Mouse (Mus musculus): ENCODE data around the gene C9. TPM values are rescaled to one million over a fixed set of nuclear protein-coding genes. Genes with fewer than 3 reads are reported as not detected.

The C9 gene
- polyA plus RNA-seq, 1 experiment from 2014 or later = not detected

DNA sequence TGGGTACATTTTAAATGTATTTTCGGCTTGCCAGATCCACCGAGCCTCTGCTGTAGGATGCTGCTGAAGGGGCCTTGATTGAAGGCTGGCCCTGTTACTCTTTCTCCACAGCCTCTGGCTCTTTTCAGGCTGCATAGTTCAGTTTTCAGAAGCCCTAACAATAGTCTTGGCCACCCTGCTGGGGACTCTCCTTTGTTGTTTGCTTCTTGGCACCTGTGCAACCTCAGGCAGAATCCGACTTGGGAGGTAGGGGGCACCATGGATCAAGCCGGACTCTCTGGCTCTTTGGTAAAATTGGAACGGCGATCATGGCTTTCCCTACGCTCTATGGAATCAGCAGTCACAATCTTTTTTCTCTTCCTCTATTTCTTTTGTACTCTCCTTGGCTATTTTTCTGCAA is 13.3 kb upstream of the C9 start:
- ATAC-seq = no peak
- POLR2A ChIA-PET = no interaction called here
- CTCF ChIA-PET = interaction anchor here (1.0 to 1.5 kb wide), 3 partner anchors 139 to 220 kb away, joined by 3 to 5 read pairs (median 4); no protein-coding TSS in a partner anchor
- no peak for TF ChIP-seq CTCF (IDR thresholded peaks at IDR 0.05)
- no peak for DNase-seq (ENCODE audit: low read depth, low spot score)
- in situ Hi-C loops (cut with MboI; ENCODE audit: low pct_unique_long_range_greater_than_20kb) = loop anchor here (5.0 to 25.0 kb wide), 2 partner anchors 131 to 194 kb away; no protein-coding TSS in a partner anchor
- H3K27me3 ChIP-seq = no peaks in the 10 kb centered on the region

DNA sequence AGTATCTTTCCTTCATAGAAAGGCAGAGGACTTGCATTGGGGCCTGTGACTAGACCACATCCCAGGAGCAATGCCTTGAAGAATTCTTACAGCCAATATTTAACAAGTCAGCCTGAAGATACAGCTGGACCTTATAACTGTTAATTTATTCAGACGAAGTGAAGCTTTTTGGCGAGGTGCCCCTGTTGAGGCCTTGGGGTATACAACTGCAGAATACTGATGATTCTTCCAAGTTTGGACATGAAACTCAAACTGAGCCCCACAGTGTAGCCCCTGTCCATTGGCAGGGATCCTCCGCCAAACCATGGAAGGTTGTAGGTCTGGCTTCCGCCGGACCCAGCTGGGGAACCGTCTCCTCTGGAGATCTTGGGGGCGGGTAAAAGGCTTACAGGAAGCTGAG is 12.7 kb upstream of the C9 start:
- no peak for TF ChIP-seq CTCF (IDR thresholded peaks at IDR 0.05)
- in situ Hi-C loops (cut with MboI; ENCODE audit: low pct_unique_long_range_greater_than_20kb) = loop anchor here (5.0 to 25.0 kb wide), 2 partner anchors 130 to 195 kb away; no protein-coding TSS in a partner anchor
- ATAC-seq = no peak
- no peak for DNase-seq (ENCODE audit: low read depth, low spot score)
- no peaks in the 10 kb centered on the region for H3K27me3 ChIP-seq
- CTCF ChIA-PET = interaction anchor here (1.4 kb wide), 1 partner anchor 138 kb away, joined by 5 read pairs; no protein-coding TSS in a partner anchor
- POLR2A ChIA-PET = no interaction called here

DNA sequence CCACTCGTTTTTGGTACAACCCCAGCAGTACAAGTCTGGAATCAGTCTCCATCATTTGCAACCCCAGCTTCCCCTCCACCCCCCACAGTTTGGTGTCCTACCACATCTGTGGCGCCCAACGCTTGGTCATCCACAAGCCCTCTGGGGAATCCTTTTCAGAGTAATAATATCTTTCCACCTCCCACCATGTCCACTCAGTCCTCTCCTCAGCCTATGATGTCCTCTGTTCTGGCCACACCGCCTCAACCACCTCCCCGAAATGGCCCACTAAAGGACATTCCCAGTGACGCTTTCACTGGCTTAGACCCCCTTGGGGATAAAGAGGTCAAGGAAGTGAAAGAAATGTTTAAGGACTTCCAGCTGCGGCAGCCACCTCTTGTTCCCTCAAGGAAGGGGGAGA is 9.8 kb upstream of the C9 start:
- CTCF ChIA-PET = interaction anchor here (0.8 to 3.5 kb wide), 8 partner anchors 12 to 201 kb away, joined by 3 to 36 read pairs (median 5); no protein-coding TSS in a partner anchor
- TF ChIP-seq CTCF (IDR thresholded peaks at IDR 0.05) = no peak
- POLR2A ChIA-PET = interaction anchor here (1.1 kb wide), 1 partner anchor 178 kb away, joined by 3 read pairs; no protein-coding TSS in a partner anchor
- no peak for DNase-seq (ENCODE audit: low read depth, low spot score)
- no peaks in the 10 kb centered on the region for H3K27me3 ChIP-seq
- in situ Hi-C loops (cut with MboI; ENCODE audit: low pct_unique_long_range_greater_than_20kb) = loop anchor here (25.0 kb wide), 1 partner anchor 127 kb away; no protein-coding TSS in a partner anchor
- no peak for ATAC-seq

DNA sequence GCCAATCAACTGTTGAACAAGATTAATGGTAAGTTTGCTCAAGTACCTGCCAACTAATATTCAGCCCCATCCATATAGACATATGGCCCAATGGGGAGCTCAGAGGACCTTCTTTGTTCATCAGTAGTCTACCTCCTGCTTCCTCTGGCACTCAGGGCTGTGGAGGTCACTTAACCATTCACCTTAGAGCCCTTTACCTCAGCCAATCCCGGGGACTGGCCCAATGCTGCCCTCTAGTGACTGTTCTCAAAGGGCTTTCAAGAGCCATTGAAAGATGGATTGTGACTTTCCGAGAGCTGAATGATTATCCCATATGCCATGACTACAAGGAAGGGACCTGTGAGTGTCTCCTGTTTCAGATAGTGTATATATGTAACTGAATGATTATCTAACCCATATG is 9.4 kb upstream of the C9 start:
- ChIA-PET CTCF (interaction anchor here (0.8 to 3.5 kb wide), 14 partner anchors 8 to 199 kb away, joined by 3 to 36 read pairs (median 4); no protein-coding TSS in a partner anchor), POLR2A (interaction anchor here (1.1 kb wide), 1 partner anchor 178 kb away, joined by 3 read pairs; no protein-coding TSS in a partner anchor)
- DNase-seq (ENCODE audit: low read depth, low spot score) = no peak
- peak; percentile 88 for TF ChIP-seq CTCF (IDR thresholded peaks at IDR 0.05)
- in situ Hi-C loops (cut with MboI; ENCODE audit: low pct_unique_long_range_greater_than_20kb) = loop anchor here (25.0 kb wide), 1 partner anchor 127 kb away; no protein-coding TSS in a partner anchor
- no peak for ATAC-seq
- no peaks in the 10 kb centered on the region for H3K27me3 ChIP-seq

DNA sequence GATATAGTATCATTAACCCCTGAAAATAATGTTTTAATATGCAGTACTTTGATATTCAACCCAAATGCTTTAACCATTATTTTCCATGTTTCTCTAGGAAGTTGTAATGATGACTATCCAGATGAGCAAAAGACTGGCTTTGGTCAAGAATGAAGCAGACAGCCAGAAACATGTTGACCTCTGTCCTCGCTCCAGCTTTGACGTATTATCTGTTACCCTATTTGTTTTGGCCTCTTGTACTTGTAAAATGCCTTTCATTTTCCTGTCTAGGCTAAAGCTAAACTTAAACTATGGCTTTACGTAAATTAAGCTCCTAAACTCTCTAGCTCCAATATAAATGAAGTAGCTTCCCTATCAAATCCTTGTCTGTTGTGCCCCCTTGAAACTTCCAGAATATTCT is 6.4 kb upstream of the C9 start:
- ChIA-PET CTCF (interaction anchor here (0.8 to 2.2 kb wide), 4 partner anchors 10 to 201 kb away, joined by 3 to 6 read pairs (median 6); no protein-coding TSS in a partner anchor), POLR2A (no interaction called here)
- no peak for TF ChIP-seq CTCF (IDR thresholded peaks at IDR 0.05)
- in situ Hi-C loops (cut with MboI; ENCODE audit: low pct_unique_long_range_greater_than_20kb) = loop anchor here (25.0 kb wide), 1 partner anchor 124 kb away; no protein-coding TSS in a partner anchor
- no peaks in the 10 kb centered on the region for H3K27me3 ChIP-seq
- ATAC-seq = no peak
- DNase-seq (ENCODE audit: low read depth, low spot score) = no peak

DNA sequence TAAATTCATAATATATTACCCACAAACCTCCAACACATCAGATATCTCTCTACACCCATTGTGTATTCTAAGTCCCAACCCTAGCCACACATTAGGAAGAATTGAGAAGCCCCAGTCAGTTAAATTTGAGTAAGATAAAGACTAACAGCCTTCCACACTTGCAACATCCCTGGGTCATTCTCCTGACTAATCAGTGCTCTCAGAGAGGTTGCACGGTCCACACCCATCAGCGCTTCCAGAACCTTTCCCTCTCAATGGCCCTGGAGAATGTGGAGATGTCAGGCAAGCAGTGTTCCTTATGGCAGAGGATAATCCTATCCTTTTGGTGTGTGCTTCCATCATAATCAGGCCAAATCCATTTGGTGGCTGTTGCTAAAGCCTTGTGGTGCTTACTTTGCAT is 675 bp upstream of the C9 start:
- ATAC-seq = no peak
- no peaks in the 10 kb centered on the region for H3K27me3 ChIP-seq
- no peak for TF ChIP-seq CTCF (IDR thresholded peaks at IDR 0.05)
- ChIA-PET POLR2A (interaction anchor here (0.6 kb wide), 1 partner anchor 19 kb away, joined by 3 read pairs; no protein-coding TSS in a partner anchor), CTCF (interaction anchor here (0.6 to 0.9 kb wide), 2 partner anchors 13 to 94 kb away, joined by 3 read pairs; no protein-coding TSS in a partner anchor)
- DNase-seq (ENCODE audit: low read depth, low spot score) = no peak
- in situ Hi-C loops (cut with MboI; ENCODE audit: low pct_unique_long_range_greater_than_20kb) = loop anchor here (25.0 kb wide), 1 partner anchor 118 kb away; no protein-coding TSS in a partner anchor

DNA sequence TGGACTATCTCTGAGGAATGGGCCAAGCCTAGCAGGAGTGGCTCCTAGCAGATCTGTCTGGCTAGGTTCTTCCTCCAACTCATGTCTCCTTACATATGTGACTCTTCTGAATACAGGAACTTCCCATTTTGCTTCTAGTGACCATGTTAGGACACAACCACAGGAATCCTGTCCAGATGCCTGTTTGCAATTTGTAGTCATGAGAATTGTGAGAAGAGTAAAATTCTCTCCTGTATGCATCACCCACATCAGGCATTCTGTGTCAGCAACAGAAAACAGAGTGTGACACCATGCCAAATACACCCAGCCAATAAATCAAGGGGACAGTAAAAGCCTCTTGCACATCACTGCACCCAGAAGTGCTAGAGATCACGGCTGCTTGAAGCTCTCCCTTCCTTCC is 1.1 kb downstream of the C9 start:
- H3K27me3 ChIP-seq = no peaks in the 10 kb centered on the region
- DNase-seq (ENCODE audit: low read depth, low spot score) = no peak
- peak; percentile 25 for ATAC-seq
- POLR2A ChIA-PET = no interaction called here
- CTCF ChIA-PET = interaction anchor here (1.5 to 1.7 kb wide), 2 partner anchors 11 to 179 kb away, joined by 3 to 6 read pairs; no protein-coding TSS in a partner anchor
- in situ Hi-C loops (cut with MboI; ENCODE audit: low pct_unique_long_range_greater_than_20kb) = loop anchor here (25.0 kb wide), 1 partner anchor 116 kb away; no protein-coding TSS in a partner anchor
- no peak for TF ChIP-seq CTCF (IDR thresholded peaks at IDR 0.05)

DNA sequence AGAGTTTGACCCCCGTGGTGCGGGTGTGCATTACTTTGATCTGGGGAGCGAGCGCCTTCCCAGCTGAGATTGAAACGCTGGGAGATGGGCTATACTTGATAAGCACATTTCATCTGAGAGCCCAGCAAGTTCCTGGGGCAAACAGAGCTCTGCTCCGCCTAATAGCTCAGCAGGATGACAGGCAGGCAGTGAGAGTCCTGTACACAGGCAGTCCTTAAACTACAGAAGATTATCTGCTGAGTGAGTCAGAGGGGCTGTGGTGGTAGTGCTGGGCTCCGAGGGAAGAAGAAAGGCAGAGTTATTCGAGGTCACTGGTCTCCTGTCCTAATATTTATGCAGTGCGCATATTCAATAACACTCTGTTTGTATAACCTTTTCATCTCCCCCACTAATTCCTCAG is 3.8 kb downstream of the C9 start:
- no peak for DNase-seq (ENCODE audit: low read depth, low spot score)
- no peaks in the 10 kb centered on the region for H3K27me3 ChIP-seq
- ATAC-seq = no peak
- no peak for TF ChIP-seq CTCF (IDR thresholded peaks at IDR 0.05)
- ChIA-PET CTCF (interaction anchor here (1.1 to 2.7 kb wide), 4 partner anchors 8 to 122 kb away, joined by 3 to 10 read pairs (median 5); no protein-coding TSS in a partner anchor), POLR2A (no interaction called here)
- in situ Hi-C loops (cut with MboI; ENCODE audit: low pct_unique_long_range_greater_than_20kb) = loop anchor here (25.0 kb wide), 1 partner anchor 113 kb away; no protein-coding TSS in a partner anchor

DNA sequence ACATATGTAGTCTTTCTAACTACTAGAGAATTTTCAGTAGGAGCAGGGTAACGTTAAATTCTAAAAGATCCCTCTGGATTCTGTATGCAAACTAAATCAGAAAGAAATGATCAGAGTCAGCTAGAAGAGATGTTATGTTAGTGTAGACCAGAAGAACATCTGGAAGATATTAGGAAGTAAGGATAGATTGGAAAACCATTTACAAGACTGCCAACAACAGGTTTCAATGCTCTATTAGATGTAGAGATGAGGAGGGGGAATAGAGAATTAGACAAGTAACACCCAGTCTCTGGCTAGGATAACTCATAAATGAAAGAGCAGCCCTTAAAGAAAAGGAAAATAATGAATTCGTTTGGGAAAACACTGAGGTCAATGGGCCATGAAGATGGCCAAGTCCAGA is 9.3 kb downstream of the C9 start:
- ATAC-seq (no peak), DNase-seq (ENCODE audit: low read depth, low spot score) (no peak)
- in situ Hi-C loops (cut with MboI; ENCODE audit: low pct_unique_long_range_greater_than_20kb) = no loop called here
- TF ChIP-seq CTCF (IDR thresholded peaks at IDR 0.05) = no peak
- no peaks in the 10 kb centered on the region for H3K27me3 ChIP-seq
- POLR2A ChIA-PET = no interaction called here
- CTCF ChIA-PET = no interaction called here

DNA sequence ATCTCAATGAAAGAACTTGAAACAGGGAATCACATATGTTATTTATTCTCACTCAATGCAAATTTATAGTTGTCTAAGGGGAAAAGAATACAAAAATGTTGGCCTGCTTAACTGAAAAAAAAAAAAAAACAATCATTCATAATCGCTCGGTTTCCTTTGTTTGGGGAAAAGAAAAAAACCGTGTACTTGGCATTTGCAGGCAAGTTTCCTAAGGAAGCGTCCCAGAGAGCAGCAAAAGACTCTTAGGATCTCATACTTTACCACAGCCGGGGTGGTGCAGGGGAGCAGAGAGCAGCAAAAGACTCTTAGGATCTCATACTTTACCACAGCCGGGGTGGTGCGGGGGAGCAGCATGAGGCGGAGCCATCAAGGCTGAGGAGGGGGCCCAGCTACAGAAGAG is 16.3 kb downstream of the C9 start:
- CTCF ChIA-PET = interaction anchor here (2.6 kb wide), 1 partner anchor 12 kb away, joined by 10 read pairs; no protein-coding TSS in a partner anchor
- DNase-seq (ENCODE audit: low read depth, low spot score) = no peak
- no peak for TF ChIP-seq CTCF (IDR thresholded peaks at IDR 0.05)
- POLR2A ChIA-PET = no interaction called here
- H3K27me3 ChIP-seq = no peaks in the 10 kb centered on the region
- ATAC-seq = no peak
- in situ Hi-C loops (cut with MboI; ENCODE audit: low pct_unique_long_range_greater_than_20kb) = no loop called here

DNA sequence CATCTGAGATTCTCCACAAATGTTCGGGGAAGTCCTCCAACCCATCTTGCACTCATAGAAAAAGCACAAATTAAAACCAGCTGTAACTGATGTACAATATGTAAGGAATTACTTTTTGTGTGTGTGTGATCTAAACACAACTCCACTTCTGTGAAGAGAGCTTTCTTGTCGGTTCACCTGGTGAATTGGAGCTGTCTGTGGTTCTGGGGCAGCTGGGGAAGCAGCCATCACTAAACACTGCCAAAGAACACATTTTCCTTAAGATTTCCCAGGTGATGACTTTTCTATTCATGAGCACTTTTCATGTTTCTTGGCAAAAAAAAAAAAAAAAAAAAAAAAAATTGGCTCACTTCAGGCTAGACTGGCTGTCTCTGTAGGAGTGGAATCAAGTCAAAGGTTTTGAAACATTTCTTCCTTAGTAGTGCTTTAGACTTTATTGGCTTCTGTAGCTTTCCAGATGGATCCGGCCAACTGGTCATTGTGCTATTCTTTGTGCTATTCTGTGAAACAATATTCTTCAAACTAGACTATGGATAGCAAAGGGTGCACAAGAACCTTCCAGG is 18.3 kb downstream of the C9 start:
- DNase-seq (ENCODE audit: low read depth, low spot score) (no peak), ATAC-seq (no peak)
- in situ Hi-C loops (cut with MboI; ENCODE audit: low pct_unique_long_range_greater_than_20kb) = no loop called here
- ChIA-PET POLR2A (interaction anchor here (0.6 kb wide), 1 partner anchor 19 kb away, joined by 3 read pairs; no protein-coding TSS in a partner anchor), CTCF (no interaction called here)
- TF ChIP-seq CTCF (IDR thresholded peaks at IDR 0.05) = no peak
- H3K27me3 ChIP-seq = no peaks in the 10 kb centered on the region
